Mouse (Mus musculus) left cerebral cortex, postnatal 10 days (tissue): Measurements from ENCODE around the gene Dph1. TPM values are rescaled to one million over a fixed set of nuclear protein-coding genes. Genes with fewer than 3 reads are reported as not detected.

Source experiments
- DNase-seq, 2 experiments: peaks; one replicate each; pipeline ENCODE4 v3.0.0; 2021 to 2022; ENCODE audit warnings: low spot score in 2 of 2, mixed read lengths in 1 of 2; ENCODE audit errors: extremely low spot score in 1 of 2
- intact Hi-C: fragments of 180-260 bp; cut with DNase I; formaldehyde crosslinking; loops from one replicate; pipeline ENCODE4 v1.15.1; 2025
- total RNA-seq, 2 experiments: library from RNA; stranded (reverse); gene quantifications; 2 replicates each; pipeline ENCODE4 v1.2.3; 2021

Dph1 gene
- total RNA-seq, 2 experiments from 2014 or later: 14.1 to 15.9 TPM

- intact Hi-C loops: no loop called here
- peak in 1 of 2 experiments; percentile 72 for DNase-seq
Measured at GRCm38 (mm10) chr11:75147846-75148168, 43.2 kb downstream of the Dph1 start.

- peak in 1 of 2 experiments; percentile 78 for DNase-seq
- intact Hi-C loops: no loop called here
Measured at GRCm38 (mm10) chr11:75147106-75147845, 43.8 kb downstream of the Dph1 start.

GRCm38 (mm10) chr11:75145841-75146240 is 45.2 kb downstream of the Dph1 start:
- intact Hi-C loops: no loop called here
- DNase-seq: no peak

- intact Hi-C loops: no loop called here
- no peak for DNase-seq
Measured at GRCm38 (mm10) chr11:75142749-75143148, 48.3 kb downstream of the Dph1 start.

- peak in 1 of 2 experiments; percentile 30 for DNase-seq
- intact Hi-C loops: no loop called here
Measured at GRCm38 (mm10) chr11:75141913-75142312, 49.1 kb downstream of the Dph1 start.

- intact Hi-C loops: no loop called here
- DNase-seq: no peak
Measured at GRCm38 (mm10) chr11:75141038-75141437, 50.0 kb downstream of the Dph1 start.

- peak in 1 of 2 experiments; percentile 27 for DNase-seq
- intact Hi-C loops: no loop called here
Measured at GRCm38 (mm10) chr11:75140431-75140830, 50.6 kb downstream of the Dph1 start.

- intact Hi-C loops: no loop called here
- DNase-seq: peak in 1 of 2 experiments; percentile 74
Measured at GRCm38 (mm10) chr11:75139122-75139963, 51.7 kb downstream of the Dph1 start.

- intact Hi-C loops: no loop called here
Measured at GRCm38 (mm10) chr11:75136666-75137398, 54.2 kb downstream of the Dph1 start.

GRCm38 (mm10) chr11:75135358-75135757 is 55.7 kb downstream of the Dph1 start:
- intact Hi-C loops: no loop called here
- DNase-seq: no peak

More at GRCm38 (mm10) chr11:75136666-75137398, 54.2 kb downstream of the Dph1 start:
- DNase-seq: peak in 1 of 2 experiments; percentile 60

- intact Hi-C loops: no loop called here
- DNase-seq: no peak
Measured at GRCm38 (mm10) chr11:75134485-75135068, 56.5 kb downstream of the Dph1 start.

GRCm38 (mm10) chr11:75133951-75134350 is 57.1 kb downstream of the Dph1 start:
- intact Hi-C loops: no loop called here
- DNase-seq: peak in 1 of 2 experiments; percentile 83

GRCm38 (mm10) chr11:75133391-75133790 is 57.6 kb downstream of the Dph1 start:
- intact Hi-C loops: no loop called here
- DNase-seq: no peak

GRCm38 (mm10) chr11:75132278-75132677 is 58.8 kb downstream of the Dph1 start:
- peak; percentile 50 to 67 for DNase-seq
- intact Hi-C loops: no loop called here

- DNase-seq: no peak
- intact Hi-C loops: no loop called here
Measured at GRCm38 (mm10) chr11:75131300-75131699, 59.7 kb downstream of the Dph1 start.

- intact Hi-C loops: no loop called here
- DNase-seq: no peak
Measured at GRCm38 (mm10) chr11:75129481-75129880, 61.6 kb downstream of the Dph1 start.
